Mouse (Mus musculus) stomach, postnatal 0 days (tissue): Measurements from ENCODE around the gene Kifc3.

Experiments
- CTCF ChIP-seq: IDR thresholded peaks from 2 replicates; pipeline ENCODE4 v1.5.1; 2016; ENCODE audit warnings: antibody characterized with exemption, low read depth, mild to moderate bottlenecking, moderate library complexity
- EP300 ChIP-seq: optimal IDR thresholded peaks from 2 replicates; pipeline ENCODE3; 2016; ENCODE audit warnings: antibody characterized with exemption

GRCm38 (mm10) chr8:95144631-95145015 lies 58.0 kb downstream of the Kifc3 start:
- TF ChIP-seq EP300 (no peak), CTCF (no peak)
